Mouse (Mus musculus) heart, adult 2 months (tissue): ENCODE results near the gene Gm10277.

Experiments
- CTCF ChIP-seq: fragments of 200-600 bp; IDR thresholded peaks from 2 replicates; pipeline ENCODE4 v1.8.1; 2022; ENCODE audit warnings: antibody characterized with exemption, mild to moderate bottlenecking, moderate library complexity
- EP300 ChIP-seq: fragments of 200-500 bp; IDR thresholded peaks from 2 replicates; pipeline ENCODE4 v1.6.1; 2011; ENCODE audit warnings: low read depth, low read length, control low read depth; ENCODE audit not compliant: insufficient read depth
- POLR2A ChIP-seq: fragments of 200-500 bp; IDR thresholded peaks from 2 replicates; pipeline ENCODE4 v1.6.1; 2011; ENCODE audit warnings: mild to moderate bottlenecking, low read depth, low read length, control low read depth; ENCODE audit not compliant: insufficient read depth

GRCm38 (mm10) chr11:77828163-77828562 is 40.6 kb upstream of the Gm10277 start:
- TF ChIP-seq POLR2A: no peak
- peak; percentile 36 for TF ChIP-seq CTCF
- TF ChIP-seq EP300: no peak
